Mouse (Mus musculus): ENCODE measurements around the gene Xpo4.

DNA sequence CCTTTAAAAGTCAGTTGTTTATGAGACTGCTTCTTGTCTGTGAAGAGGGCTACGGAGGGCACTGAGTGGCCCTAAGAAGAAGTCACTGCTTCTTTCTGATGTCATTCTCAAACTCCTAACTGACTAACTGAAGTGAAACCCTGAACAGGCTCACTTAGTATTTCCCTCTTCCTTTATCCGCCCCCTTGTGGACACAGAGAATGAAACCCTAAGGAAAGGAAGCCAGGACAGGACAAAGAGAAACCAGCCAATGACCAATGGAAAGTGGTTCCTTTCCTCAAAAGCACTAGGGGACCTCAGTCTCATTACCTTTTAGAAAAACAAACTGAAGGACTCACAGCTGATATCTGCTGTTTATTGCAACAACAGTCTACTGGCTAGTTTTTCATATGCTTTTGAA lies 45.7 kb downstream of the Xpo4 start:
- TF ChIP-seq ZNF384 (IDR thresholded peaks at IDR 0.05; ENCODE audit: low read depth, low read length) (no peak), HCFC1 (IDR thresholded peaks at IDR 0.05; ENCODE audit: borderline replicate concordance, insufficient read depth, low read length) (no peak), ZC3H11A (IDR thresholded peaks at IDR 0.05; ENCODE audit: borderline replicate concordance, low read depth, low read length) (no peak), CHD2 (IDR thresholded peaks at IDR 0.05; ENCODE audit: low read depth, low read length) (no peak)

All from ES-E14 (cell line).